Mouse (Mus musculus) erythroblast, embryonic 14.5 days (primary cell): ENCODE measurements around the gene Cuedc2.

Experiments
- GATA1 ChIP-seq: IDR thresholded peaks from 2 replicates; pipeline ENCODE4 v1.6.1; 2012; ENCODE audit warnings: low read length, inconsistent platforms, mixed read lengths
- TAL1 ChIP-seq: IDR thresholded peaks from 3 replicates; pipeline ENCODE4 v1.6.1; 2012; ENCODE audit warnings: low read length, inconsistent platforms, mixed read lengths

GRCm38 (mm10) chr19:46375489-46375888 is 37.0 kb upstream of the Cuedc2 start:
- TF ChIP-seq TAL1 (no peak), GATA1 (no peak)
